In genomic region chr17:26362586-26363361, GRCm38 (mm10) we compare ENCODE assay signal across 12 mouse cellular contexts. TPM values are rescaled to one million over a fixed set of nuclear protein-coding genes. Genes with fewer than 3 reads are reported as not detected.
DNase-seq lines count a peak whose midpoint lies in the region; ATAC-seq lines count a peak whose summit lies in the region.
"Had no signal": no experiment of that assay in that cellular context is flagged by ENCODE, and none has a peak within 500 bp of the region (broad histone marks: within the 10 kb centered on the region; RNA-seq: fewer than 3 reads in every experiment).

No protein-coding gene starts in this region.

- H3K9me3 ChIP-seq in hindbrain, embryonic 15.5 days = no peaks in the 10 kb centered on the region
- H3K9me3 ChIP-seq in hindbrain, embryonic 14.5 days (ENCODE audit: control insufficient read depth, low read length) = no peaks in the 10 kb centered on the region
- H3K9me3 ChIP-seq: lung, embryonic 15.5 days had no signal

- no peak overlapping the region for H3K9ac ChIP-seq in hindbrain, embryonic 15.5 days
- no peak overlapping the region for H3K9ac ChIP-seq in hindbrain, embryonic 14.5 days
- H3K9ac ChIP-seq: lung, embryonic 15.5 days had no signal

- peaks cover 30% of the 10 kb centered on the region for H3K4me1 ChIP-seq in hindbrain, embryonic 15.5 days (replicated peaks)
- 0 out of 2 replicates have a peak, but pooled peaks cover 15% of the 10 kb centered on the region for H3K4me1 ChIP-seq in hindbrain, embryonic 14.5 days (replicated peaks; ENCODE audit: control insufficient read depth, insufficient read depth, low read length)

- peak; percentile 14 for DNase-seq in CD4-positive, CD25-positive, alpha-beta regulatory T cell, adult 2 months (ENCODE audit: low read depth, low spot score)
- no peak for DNase-seq in hindbrain, embryonic 14.5 days (ENCODE audit: low spot score)
- peak; percentile 14 for DNase-seq in urinary bladder, adult 2 months (ENCODE audit: low spot score)
- DNase-seq in urinary bladder, postnatal 36 days (ENCODE audit: low spot score in 2 of 2) = no peak
- no peak for DNase-seq in frontal cortex, postnatal 10 days (ENCODE audit: low spot score in 2 of 2)
- no peak for DNase-seq in thymus, postnatal 10 days (ENCODE audit: low spot score in 2 of 2)
- DNase-seq: adrenal gland, postnatal 10 days; thymus, postnatal 25 days had no signal

- no peak for ATAC-seq in CD4-positive, CD25-positive, alpha-beta regulatory T cell, adult 4 months
- peak; percentile 37; the same call in 1 of the 2 replicates for ATAC-seq in hindbrain, embryonic 15.5 days (ENCODE audit: low FRiP score, low read depth)
- no peak for ATAC-seq in hindbrain, embryonic 14.5 days (ENCODE audit: low FRiP score)
- ATAC-seq: inflammation-experienced regulatory T-cells, adult 6 months had no signal

- H3K4me2 ChIP-seq in hindbrain, embryonic 15.5 days = no peak overlapping the region
- no peak overlapping the region for H3K4me2 ChIP-seq in hindbrain, embryonic 14.5 days (replicated peaks)
- H3K4me2 ChIP-seq: lung, embryonic 15.5 days had no signal

- no peak overlapping the region for H3K4me3 ChIP-seq in hindbrain, embryonic 15.5 days
- no peak overlapping the region for H3K4me3 ChIP-seq in hindbrain, embryonic 14.5 days (replicated peaks; ENCODE audit: low read length)
- H3K4me3 ChIP-seq: lung, embryonic 15.5 days had no signal

- peak overlapping the region; percentile 25; the same call in 1 of the 2 replicates for H3K27ac ChIP-seq in hindbrain, embryonic 15.5 days (replicated peaks)
- H3K27ac ChIP-seq in hindbrain, embryonic 14.5 days = no peak overlapping the region
- H3K27ac ChIP-seq: lung, embryonic 15.5 days had no signal

- 57% methylated on average over 12 of the region's 12 CpGs for WGBS in hindbrain, embryonic 15.5 days
- 54% methylated on average over 12 of the region's 12 CpGs for WGBS in hindbrain, embryonic 14.5 days

- H3K36me3 ChIP-seq in hindbrain, embryonic 15.5 days = no peaks in the 10 kb centered on the region
- no peaks in the 10 kb centered on the region for H3K36me3 ChIP-seq in hindbrain, embryonic 14.5 days (replicated peaks; ENCODE audit: control insufficient read depth, insufficient read depth)
- H3K36me3 ChIP-seq: lung, embryonic 15.5 days had no signal

- H3K27me3 ChIP-seq in hindbrain, embryonic 15.5 days = no peaks in the 10 kb centered on the region
- H3K27me3 ChIP-seq in hindbrain, embryonic 14.5 days (ENCODE audit: control insufficient read depth, insufficient read depth, low read length) = no peaks in the 10 kb centered on the region
- H3K27me3 ChIP-seq: lung, embryonic 15.5 days had no signal

RNA-seq across cellular contexts. Expression of gene Neurl1b, which starts 51.9 kb away (rescaled TPM):
- polyA plus RNA-seq in CD4-positive, CD25-positive, alpha-beta regulatory T cell, adult 4 months (2017; shearing (Covaris generic)) = under 1 TPM; 0.13 to 0.22 TPM
- 1.6 and 1.9 TPM in 2 replicates for polyA plus RNA-seq in hindbrain, embryonic 15.5 days (2015; fragmentation: Nextera tagmentation; extraction: Ambion mirVana)
- 1.9 and 2.1 TPM in 2 replicates for polyA plus RNA-seq in hindbrain, embryonic 14.5 days (2014; fragmentation: Nextera tagmentation; extraction: Ambion mirVana)
- 7.9 and 11.1 TPM in 2 replicates for polyA plus RNA-seq in urinary bladder, adult 2 months (2012; rRNA removed)

Comparison
In these comparisons a context has a peak if more than half of its experiments do, and no peak if none do; other contexts are left out.
1. DNase-seq: peak in CD4-positive, CD25-positive, alpha-beta regulatory T cell, adult 2 months (single experiment) and urinary bladder, adult 2 months (single experiment); none in hindbrain, embryonic 14.5 days (single experiment), urinary bladder, postnatal 36 days (0 of 2), frontal cortex, postnatal 10 days (0 of 2) and thymus, postnatal 10 days (0 of 2).